Mouse (Mus musculus) ES-Bruce4 (cell line): ENCODE results near the gene Arhgap45.

Source experiments
- CTCF ChIP-seq: IDR thresholded peaks from one replicate; pipeline ENCODE4 v1.8.1; 2011; ENCODE audit warnings: low read depth, low read length
- EP300 ChIP-seq: IDR thresholded peaks from 2 replicates; pipeline ENCODE4 v1.6.1; 2011; ENCODE audit warnings: low read depth, low read length; ENCODE audit not compliant: insufficient read depth
- POLR2A ChIP-seq: IDR thresholded peaks from one replicate; pipeline ENCODE4 v1.8.1; 2011; ENCODE audit warnings: low read length; ENCODE audit not compliant: insufficient read depth

GRCm38 (mm10) chr10:79983205-79983604 lies 33.2 kb upstream of the Arhgap45 start:
- no peak for TF ChIP-seq CTCF
- no peak for TF ChIP-seq POLR2A
- no peak for TF ChIP-seq EP300
